Mouse (Mus musculus) macrophage (primary cell): ENCODE measurements around the gene Kdm4b. TPM values are rescaled to one million over a fixed set of nuclear protein-coding genes. Genes with fewer than 3 reads are reported as not detected.

Source experiments
- H3K27ac ChIP-seq: fragments of 350-480 bp; formaldehyde crosslinking; 2 replicates; pipeline ENCODE4 v1.9.0; 2021
- H3K36me3 ChIP-seq: fragments of 350-480 bp; formaldehyde crosslinking; 2 replicates; pipeline ENCODE4 v1.9.0; 2021; ENCODE audit errors: inconsistent target
- H3K4me3 ChIP-seq: fragments of 350-480 bp; formaldehyde crosslinking; 2 replicates; pipeline ENCODE4 v1.9.0; 2021; ENCODE audit errors: inconsistent target
- H3K79me2 ChIP-seq: fragments of 350-480 bp; formaldehyde crosslinking; 2 replicates; pipeline ENCODE4 v1.9.0; 2021; ENCODE audit errors: inconsistent target
- WGBS: methylation state at CpG from one replicate; pipeline ENCODE4 v1.1.7; 2026; ENCODE audit warnings: inconsistent platforms; ENCODE audit not compliant: missing documents; 5-methylcytosine and 5-hydroxymethylcytosine counted together
- polyA plus RNA-seq: library from polyadenylated mRNA; stranded (reverse); fragments of 250-400 nt; gene quantifications from 3 replicates; pipeline ENCODE4 v1.2.4, GENCODE M21; 2018; ENCODE audit warnings: inconsistent platforms

The Kdm4b gene
- polyA plus RNA-seq, 1 experiment from 2014 or later: 6.8 TPM

DNA sequence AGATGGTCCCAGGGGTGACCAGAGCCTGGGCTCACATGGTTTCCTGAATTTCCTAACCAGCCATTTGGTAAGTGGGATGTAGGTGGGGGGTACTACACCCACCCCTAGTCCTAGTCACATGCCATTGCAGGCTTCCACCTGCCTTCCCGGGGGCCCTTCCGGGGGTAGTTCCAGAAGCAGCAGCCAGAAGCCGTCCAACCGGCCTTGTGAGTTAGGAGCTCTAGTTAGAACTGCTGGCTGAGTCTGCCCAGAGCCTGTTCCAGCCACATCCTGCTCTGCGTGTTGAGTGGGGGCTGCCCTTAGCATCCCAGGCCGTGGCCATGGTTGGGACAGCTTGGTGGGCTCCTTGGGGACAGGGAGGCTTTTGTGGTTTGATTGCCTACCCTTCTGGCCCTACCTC, 17.8 kb upstream of the Kdm4b start:
- H3K4me3 ChIP-seq: no peak overlapping the region
- H3K79me2 ChIP-seq: peaks cover 54% of the 10 kb centered on the region
- no peak overlapping the region for H3K27ac ChIP-seq
- no peaks in the 10 kb centered on the region for H3K36me3 ChIP-seq
- WGBS: 89% methylated on average over 4 of the region's 6 CpGs

DNA sequence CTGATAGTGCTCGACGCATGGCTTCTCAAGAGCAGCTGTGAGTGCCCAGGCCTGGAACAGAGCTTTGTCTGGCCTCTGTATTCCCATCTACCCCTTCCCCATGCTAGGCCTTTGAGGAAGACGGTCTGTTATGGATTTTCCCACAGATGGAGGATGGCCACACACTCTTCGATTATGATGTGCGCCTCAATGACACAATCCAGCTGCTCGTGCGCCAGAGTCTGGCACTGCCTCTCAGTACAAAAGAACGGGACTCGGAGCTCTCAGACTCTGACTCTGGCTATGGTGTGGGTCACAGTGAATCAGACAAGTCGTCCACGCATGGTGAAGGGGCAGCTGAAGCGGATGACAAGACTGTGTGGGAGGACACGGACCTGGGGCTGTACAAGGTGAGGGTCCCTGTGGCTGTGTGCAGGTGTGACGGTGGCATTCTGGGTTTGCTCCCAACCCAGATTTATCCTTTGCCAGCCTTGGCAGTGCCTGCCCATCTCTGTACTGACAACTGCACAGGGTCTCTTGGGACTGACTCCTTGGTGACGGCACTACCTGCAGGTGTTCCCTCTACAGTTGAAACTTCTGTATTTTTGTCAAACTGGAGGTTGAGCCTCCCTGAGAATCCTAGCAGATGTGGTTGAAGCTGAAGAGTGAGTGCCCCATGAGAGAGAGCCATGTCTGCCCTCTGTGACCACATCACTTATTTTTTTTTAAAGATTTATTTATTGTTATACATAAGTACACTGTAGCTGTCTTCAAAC, 16.5 kb upstream of the Kdm4b start:
- peaks cover 52% of the 10 kb centered on the region for H3K79me2 ChIP-seq
- H3K4me3 ChIP-seq: no peak overlapping the region
- no peak overlapping the region for H3K27ac ChIP-seq
- no peaks in the 10 kb centered on the region for H3K36me3 ChIP-seq
- WGBS: 92% methylated on average over 12 of the region's 15 CpGs

DNA sequence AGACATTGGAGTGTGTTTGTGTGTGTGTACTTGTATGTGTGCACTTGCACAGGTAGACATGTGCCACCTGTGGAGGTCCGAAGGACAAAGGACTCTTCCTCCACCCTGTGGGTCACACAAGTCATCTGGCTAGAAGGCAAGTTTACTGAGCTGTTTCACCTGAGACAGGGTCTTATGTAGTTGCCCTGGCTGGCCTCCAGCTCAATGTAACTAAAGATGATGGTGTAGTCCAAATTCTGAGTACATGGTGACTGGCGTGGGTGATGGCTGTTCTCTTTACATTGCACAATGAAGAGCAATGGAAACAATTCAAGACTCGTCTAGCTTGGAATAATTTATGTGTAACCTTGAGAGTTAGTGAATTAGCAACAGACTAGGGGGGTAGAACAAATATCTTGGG, 1.4 kb upstream of the Kdm4b start:
- peaks cover 28% of the 10 kb centered on the region; the same call in 1 of the 2 replicates for H3K79me2 ChIP-seq
- no peak overlapping the region for H3K27ac ChIP-seq
- H3K4me3 ChIP-seq: no peak overlapping the region
- H3K36me3 ChIP-seq: no peaks in the 10 kb centered on the region
- WGBS: 86% methylated on average over 3 of the region's 3 CpGs

DNA sequence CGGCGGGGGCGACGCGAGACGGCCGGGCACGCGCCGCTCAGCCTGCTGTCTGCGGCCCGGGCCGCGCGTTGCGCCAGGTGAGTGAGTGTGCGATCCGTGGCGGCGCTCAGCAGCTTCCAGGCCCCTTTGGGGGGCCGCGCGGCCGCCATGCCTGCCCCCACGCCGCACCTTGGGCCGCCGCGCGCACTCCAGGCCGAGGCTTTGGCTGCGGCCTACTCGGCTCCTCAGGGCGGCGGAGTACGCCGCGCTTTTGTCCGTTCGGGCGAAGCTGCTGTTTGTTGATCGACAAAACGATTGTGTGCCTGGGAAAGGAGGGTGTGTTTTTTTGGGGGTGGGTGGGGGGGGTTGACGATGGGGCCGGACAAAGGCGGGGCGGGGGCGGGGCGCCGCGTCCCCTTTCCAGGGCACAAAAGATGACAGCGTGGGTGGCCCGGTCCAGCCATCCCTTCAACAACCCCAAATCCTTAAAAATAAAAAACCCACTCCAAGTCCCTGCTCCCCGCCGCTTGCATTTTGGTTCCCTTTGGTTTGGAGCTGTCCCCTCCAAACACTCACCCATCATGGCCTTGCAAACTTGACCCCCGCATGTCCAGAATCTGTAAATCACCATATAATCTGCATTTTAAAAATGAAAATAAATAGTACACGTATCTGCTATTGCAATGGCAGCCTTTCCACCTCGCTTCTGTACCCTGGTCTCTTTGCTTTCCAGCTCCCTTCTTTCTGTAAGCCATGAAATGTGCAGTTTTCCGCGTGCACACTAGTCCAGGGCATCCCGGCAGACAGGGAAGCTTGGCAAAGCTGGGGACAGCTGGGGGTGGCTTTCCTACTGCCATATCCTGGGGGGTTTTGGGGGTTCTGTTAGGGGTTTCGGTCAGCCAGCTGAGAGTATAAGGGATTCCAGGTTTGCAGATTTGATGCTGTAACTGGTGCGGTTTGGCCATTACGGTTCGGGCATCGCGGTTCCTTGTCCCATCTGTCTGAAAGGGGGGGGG, 588 bp downstream of the Kdm4b start:
- Histone ChIP-seq H3K4me3 (peak overlapping the region; percentile 35), H3K27ac (no peak overlapping the region), H3K79me2 (peaks cover 48% of the 10 kb centered on the region), H3K36me3 (no peaks in the 10 kb centered on the region)
- 5% methylated on average over 52 of the region's 67 CpGs for WGBS

DNA sequence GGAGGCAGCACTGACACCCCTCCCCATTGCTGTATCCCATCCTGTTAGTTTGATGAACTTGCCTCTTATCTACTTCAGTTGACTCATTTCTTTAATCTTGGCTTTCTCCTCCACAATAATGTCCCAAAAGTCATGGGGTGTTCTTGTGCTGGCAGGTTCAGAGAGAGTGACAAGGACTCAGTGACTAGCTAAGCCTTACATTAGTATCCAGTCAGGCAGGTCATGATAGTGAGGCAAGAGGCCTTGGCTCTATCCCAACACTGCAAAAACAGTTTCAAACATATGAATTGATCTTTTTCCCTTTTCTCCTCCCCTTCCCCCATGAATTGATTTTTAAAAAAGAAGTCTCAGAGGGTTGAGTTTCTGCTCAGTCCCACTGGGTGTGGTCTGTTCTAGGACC, 3.4 kb downstream of the Kdm4b start:
- Histone ChIP-seq H3K79me2 (peaks cover 73% of the 10 kb centered on the region), H3K27ac (no peak overlapping the region), H3K36me3 (no peaks in the 10 kb centered on the region), H3K4me3 (no peak overlapping the region)

DNA sequence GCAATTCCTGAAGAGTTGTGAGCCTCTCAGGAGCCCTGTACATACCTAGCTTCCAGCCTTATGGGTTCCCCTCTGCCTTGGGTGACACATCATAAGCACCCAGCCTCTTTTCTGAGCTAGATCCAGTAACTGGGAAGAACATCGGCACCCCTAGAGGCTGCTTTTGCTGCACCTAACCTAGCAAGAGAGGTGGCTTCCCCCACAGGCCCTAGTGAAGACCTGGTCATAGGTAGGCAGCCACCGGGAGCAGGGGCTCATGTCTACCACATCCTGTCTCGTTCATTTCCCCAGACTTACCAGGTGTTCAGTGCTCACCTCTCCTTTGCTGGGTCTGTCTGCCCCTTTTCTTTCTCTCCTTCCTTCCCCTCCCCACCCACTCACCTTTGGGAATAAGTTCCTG, 4.5 kb downstream of the Kdm4b start:
- no peak overlapping the region for H3K27ac ChIP-seq
- H3K79me2 ChIP-seq: peaks cover 82% of the 10 kb centered on the region
- H3K4me3 ChIP-seq: no peak overlapping the region
- 67% methylated on average over 3 of the region's 3 CpGs for WGBS
- no peaks in the 10 kb centered on the region for H3K36me3 ChIP-seq

DNA sequence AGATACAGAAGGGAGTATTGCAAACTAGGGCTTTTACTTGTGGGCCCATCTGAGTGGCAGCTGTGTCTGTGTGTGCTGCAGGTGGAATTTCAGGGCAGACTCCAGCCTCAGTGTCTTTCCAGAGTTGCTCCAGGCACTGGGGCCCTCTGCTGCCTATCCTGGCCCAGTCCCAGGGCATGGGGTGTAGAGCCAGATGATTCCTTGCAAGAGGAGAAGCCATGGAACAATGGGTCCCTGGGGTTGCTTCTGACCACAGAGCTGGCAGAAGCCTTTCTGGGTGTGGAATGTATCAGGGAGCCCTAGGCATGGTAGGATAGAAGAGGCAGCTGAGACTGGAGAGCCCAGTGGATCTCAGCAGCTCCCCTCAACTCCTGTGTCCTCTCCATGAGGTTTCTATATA, 5.4 kb downstream of the Kdm4b start:
- Histone ChIP-seq H3K79me2 (peaks cover 91% of the 10 kb centered on the region), H3K4me3 (no peak overlapping the region), H3K36me3 (no peaks in the 10 kb centered on the region), H3K27ac (no peak overlapping the region)

DNA sequence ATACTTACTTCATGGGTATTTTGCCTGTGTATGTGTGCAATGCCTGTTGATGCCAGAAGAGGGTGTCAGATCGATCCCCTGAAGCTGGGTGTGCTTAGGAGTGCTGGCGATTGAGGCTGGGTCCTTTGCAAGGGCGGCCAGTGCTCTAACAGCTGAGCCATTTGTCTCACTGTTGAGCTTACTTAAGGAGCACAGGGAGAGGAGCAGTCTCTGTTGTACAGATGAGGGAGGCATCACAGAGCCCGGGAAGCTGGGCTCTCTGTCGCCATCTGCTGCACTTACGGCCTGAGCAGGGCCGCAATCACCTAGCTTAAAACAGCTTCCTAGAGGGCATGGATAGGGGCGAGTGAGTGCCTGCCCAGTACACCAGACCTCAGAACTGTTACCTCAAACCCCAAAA, 7.1 kb downstream of the Kdm4b start:
- Histone ChIP-seq H3K36me3 (no peaks in the 10 kb centered on the region), H3K27ac (no peak overlapping the region), H3K79me2 (peaks cover 79% of the 10 kb centered on the region), H3K4me3 (no peak overlapping the region)
- WGBS: 81% methylated on average over 8 of the region's 8 CpGs

DNA sequence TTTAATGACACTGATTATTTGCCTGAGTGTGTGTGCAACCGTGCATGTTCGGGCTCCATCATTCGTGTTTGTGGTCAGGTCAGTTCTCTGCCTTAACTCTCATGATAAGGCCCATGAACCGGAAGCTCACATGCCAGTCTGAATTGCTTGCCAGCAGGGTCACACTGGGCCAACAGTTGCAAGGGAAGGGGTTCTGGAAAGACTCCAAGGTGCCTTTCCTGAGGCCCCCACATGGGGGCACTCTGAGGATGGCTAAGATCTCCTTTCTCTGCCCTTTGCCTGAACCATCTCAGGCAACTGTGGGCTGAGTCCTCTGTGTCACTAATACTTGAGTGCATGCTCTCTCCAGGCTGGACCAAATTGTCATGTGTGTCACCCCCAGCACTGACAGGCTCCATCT, 11.3 kb downstream of the Kdm4b start:
- Histone ChIP-seq H3K36me3 (no peaks in the 10 kb centered on the region), H3K79me2 (peaks cover 62% of the 10 kb centered on the region; the same call in 1 of the 2 replicates), H3K27ac (no peak overlapping the region), H3K4me3 (no peak overlapping the region)
- 7% methylated on average over 4 of the region's 4 CpGs for WGBS

DNA sequence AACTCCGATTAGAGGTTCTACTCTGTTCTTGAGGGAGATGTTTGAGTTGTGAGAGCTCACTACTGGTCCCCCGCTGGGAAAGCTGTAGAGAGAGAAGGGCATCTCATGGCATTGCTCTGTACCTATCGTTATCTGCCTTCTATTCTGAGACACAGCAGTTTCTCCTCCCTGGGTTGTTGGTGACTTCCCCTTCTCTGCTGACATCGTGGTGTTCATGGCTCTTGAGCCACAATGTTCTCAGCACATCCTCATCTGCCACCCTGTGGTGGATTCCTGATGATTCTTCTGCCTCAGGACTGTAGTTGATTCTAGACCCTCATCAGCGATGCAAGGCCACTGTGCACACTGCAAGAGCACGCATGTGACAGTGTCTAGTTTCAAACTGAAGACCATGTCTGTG, 11.9 kb downstream of the Kdm4b start:
- Histone ChIP-seq H3K4me3 (no peak overlapping the region), H3K36me3 (no peaks in the 10 kb centered on the region), H3K79me2 (peaks cover 56% of the 10 kb centered on the region; the same call in 1 of the 2 replicates), H3K27ac (no peak overlapping the region)
- 30% methylated on average over 6 of the region's 6 CpGs for WGBS

DNA sequence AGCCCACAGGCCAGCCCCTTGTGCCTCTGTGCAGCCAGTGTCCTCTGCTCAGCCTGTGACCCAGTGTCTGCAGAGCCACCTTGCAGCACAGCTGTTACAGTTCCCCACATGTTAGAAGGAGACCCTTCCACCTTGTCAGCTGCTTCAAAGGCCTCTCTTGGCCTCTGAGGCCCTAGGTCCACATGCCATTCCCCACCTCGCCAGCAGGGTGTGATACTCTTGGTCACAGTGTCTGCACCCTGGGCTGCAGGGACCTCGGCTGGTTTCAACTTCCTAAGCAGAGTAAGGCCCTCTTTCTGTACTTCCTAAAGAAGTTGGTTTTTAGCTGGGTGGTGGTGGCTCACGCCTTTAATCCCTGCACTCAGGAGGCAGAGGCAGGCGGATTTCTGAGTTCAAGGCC, 13.0 kb downstream of the Kdm4b start:
- Histone ChIP-seq H3K4me3 (no peak overlapping the region), H3K79me2 (peaks cover 48% of the 10 kb centered on the region; the same call in 1 of the 2 replicates), H3K27ac (no peak overlapping the region), H3K36me3 (no peaks in the 10 kb centered on the region)
- 18% methylated on average over 4 of the region's 4 CpGs for WGBS

DNA sequence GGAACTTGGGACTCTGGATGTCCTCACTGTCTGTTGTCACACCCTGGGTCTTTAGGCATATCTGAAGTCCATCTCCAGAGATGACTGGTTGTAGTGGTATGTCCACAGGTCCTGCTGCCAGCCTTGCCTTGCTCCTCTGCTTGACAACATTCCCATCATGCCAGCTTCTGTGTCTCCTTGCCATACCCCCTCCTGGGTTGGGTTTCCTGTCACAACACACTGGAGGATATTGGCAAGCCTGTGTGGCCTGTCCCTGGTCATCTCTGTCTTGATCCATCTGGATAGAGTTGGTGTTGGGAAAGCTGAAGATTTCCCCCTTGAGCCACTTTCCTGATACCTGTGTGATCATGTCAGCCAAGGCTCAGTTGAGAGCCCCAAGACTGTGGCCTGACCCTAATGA, 14.9 kb downstream of the Kdm4b start:
- no peak overlapping the region for H3K27ac ChIP-seq
- peaks cover 31% of the 10 kb centered on the region; the same call in 1 of the 2 replicates for H3K79me2 ChIP-seq
- no peaks in the 10 kb centered on the region for H3K36me3 ChIP-seq
- no peak overlapping the region for H3K4me3 ChIP-seq

DNA sequence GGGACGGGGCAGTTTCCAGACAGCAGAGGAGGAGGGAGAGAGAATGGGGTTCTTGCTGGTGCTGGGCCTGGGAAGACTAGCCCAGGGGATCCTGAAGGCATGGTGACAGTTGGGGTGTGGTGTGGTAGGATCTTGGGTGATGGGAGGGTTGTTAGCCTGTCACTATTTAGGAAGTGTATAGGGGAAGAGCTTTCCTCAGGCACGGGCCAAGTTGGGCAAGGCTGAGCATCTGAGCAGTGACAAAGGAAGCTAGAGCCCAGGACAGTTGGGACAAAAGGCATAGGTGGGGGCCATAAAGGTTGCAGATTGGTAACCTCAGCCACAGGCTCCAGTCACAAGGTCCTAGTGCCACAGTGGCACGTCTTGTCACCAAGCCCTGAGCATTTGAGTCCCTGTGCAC, 17.6 kb downstream of the Kdm4b start:
- WGBS: 57% methylated on average over 3 of the region's 3 CpGs
- H3K79me2 ChIP-seq: peaks cover 22% of the 10 kb centered on the region; the same call in 1 of the 2 replicates
- H3K36me3 ChIP-seq: no peaks in the 10 kb centered on the region
- H3K27ac ChIP-seq: no peak overlapping the region
- H3K4me3 ChIP-seq: no peak overlapping the region

DNA sequence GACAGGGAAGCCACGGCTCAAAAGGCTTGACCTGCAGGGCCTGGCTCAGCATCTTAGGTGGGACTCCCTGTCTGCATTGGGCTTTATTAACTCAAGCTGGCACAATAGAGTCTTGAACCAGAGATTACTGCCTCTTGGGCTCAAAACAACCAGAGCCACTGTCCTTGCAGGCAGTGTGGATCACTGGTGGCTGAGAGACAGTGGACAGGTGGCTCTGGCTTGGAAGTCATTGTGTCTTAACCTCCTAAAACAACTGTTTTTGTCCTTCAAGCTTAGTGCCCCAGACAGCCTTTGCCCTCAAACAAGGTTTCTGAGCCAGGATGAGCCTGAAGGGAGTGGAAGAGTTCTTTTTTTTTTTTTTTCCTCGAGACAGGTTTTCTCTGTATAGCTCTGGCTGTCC, 19.5 kb downstream of the Kdm4b start:
- Histone ChIP-seq H3K4me3 (no peak overlapping the region), H3K79me2 (peaks cover 12% of the 10 kb centered on the region; the same call in 1 of the 2 replicates), H3K36me3 (no peaks in the 10 kb centered on the region), H3K27ac (no peak overlapping the region)
- 70% methylated on average over 2 of the region's 2 CpGs for WGBS

DNA sequence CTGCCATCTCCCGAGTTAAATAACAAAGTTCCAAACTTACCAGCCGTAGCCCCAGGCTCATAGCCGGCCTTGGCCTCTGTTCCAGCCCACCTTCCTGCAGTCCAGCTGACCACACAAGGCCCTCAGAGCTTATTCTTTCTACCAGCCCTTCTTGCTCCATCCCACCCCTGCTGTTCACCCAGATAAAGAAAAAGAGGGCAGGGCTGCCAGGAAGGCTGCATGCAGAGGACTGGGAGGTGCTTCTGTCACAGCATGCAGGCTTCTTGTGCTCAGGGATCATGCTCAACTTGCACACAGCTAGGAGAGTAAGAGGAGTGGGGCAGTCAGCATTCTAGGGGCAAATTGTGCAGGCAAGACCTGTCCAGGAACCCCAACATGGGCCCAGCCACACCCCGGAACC, 22.3 kb downstream of the Kdm4b start:
- Histone ChIP-seq H3K36me3 (peaks cover 11% of the 10 kb centered on the region), H3K27ac (no peak overlapping the region), H3K79me2 (no peaks in the 10 kb centered on the region), H3K4me3 (no peak overlapping the region)
- 93% methylated on average over 4 of the region's 4 CpGs for WGBS
